Mouse (Mus musculus) forebrain, embryonic 13.5 days (tissue): ENCODE measurements at regions not wholly inside any gene's neighbourhood (a gene's known extent, or its start where the extent isn't known, plus 50 kb on each side); places are given as distances from the start of the nearest gene placed in this dataset.

Experiments
- ATAC-seq: fragments of 200-750 bp; cut with Nextera tagmentation; 2 replicates; pipeline ENCODE4 v1.8.0; 2017
- H3K27ac ChIP-seq: fragments of 300-500 bp; sonication (generic); 2 replicates; pipeline ENCODE4 v1.5.1; 2015; ENCODE audit warnings: inconsistent platforms, mild to moderate bottlenecking, moderate library complexity
- H3K27me3 ChIP-seq: fragments of 300-500 bp; sonication (generic); 2 replicates; pipeline ENCODE4 v1.6.1; 2015; ENCODE audit warnings: mild to moderate bottlenecking, inconsistent platforms
- H3K36me3 ChIP-seq: fragments of 300-500 bp; sonication (generic); 2 replicates; pipeline ENCODE4 v1.6.1; 2015; ENCODE audit warnings: mild to moderate bottlenecking, inconsistent platforms; ENCODE audit not compliant: poor library complexity, severe bottlenecking
- H3K4me1 ChIP-seq: fragments of 300-500 bp; sonication (generic); 2 replicates; pipeline ENCODE4 v1.6.1; 2015; ENCODE audit warnings: inconsistent platforms
- H3K4me2 ChIP-seq: fragments of 300-500 bp; sonication (generic); 2 replicates; pipeline ENCODE4 v1.6.1; 2015; ENCODE audit warnings: inconsistent platforms, mild to moderate bottlenecking, moderate library complexity
- H3K4me3 ChIP-seq: fragments of 300-500 bp; sonication (generic); 2 replicates; pipeline ENCODE4 v1.5.1; 2015; ENCODE audit warnings: mild to moderate bottlenecking, inconsistent platforms
- H3K9ac ChIP-seq: fragments of 300-500 bp; sonication (generic); 2 replicates; pipeline ENCODE4 v1.6.1; 2015; ENCODE audit warnings: mild to moderate bottlenecking, inconsistent platforms
- H3K9me3 ChIP-seq: fragments of 300-500 bp; sonication (generic); replicated peaks from 2 replicates; pipeline ENCODE4 v1.6.1; 2016; ENCODE audit warnings: inconsistent platforms
- WGBS: fragments of 180-500 bp; shearing (Covaris S2); methylation state at CpG from one replicate; pipeline ENCODE4 v1.1.7; 2015; 5-methylcytosine and 5-hydroxymethylcytosine counted together

GRCm38 (mm10) chr4:12656924-12657603 is 485.2 kb upstream of the Fam92a start:
- no peaks in the 10 kb centered on the region for H3K9me3 ChIP-seq
- no peak overlapping the region for H3K9ac ChIP-seq
- no peaks in the 10 kb centered on the region for H3K27me3 ChIP-seq
- H3K4me2 ChIP-seq: no peak overlapping the region
- H3K4me1 ChIP-seq: peaks cover 24% of the 10 kb centered on the region
- no peak for ATAC-seq
- WGBS: 91% methylated on average over 6 of the region's 6 CpGs
- H3K27ac ChIP-seq: no peak overlapping the region
- no peaks in the 10 kb centered on the region for H3K36me3 ChIP-seq
- H3K4me3 ChIP-seq: no peak overlapping the region

GRCm38 (mm10) chr4:12655457-12656228 is 483.8 kb upstream of the Fam92a start:
- peak; percentile 62 for ATAC-seq
- no peak overlapping the region for H3K27ac ChIP-seq
- H3K4me3 ChIP-seq: no peak overlapping the region
- peaks cover 24% of the 10 kb centered on the region for H3K4me1 ChIP-seq
- no peaks in the 10 kb centered on the region for H3K27me3 ChIP-seq
- H3K9me3 ChIP-seq: no peaks in the 10 kb centered on the region
- 59% methylated on average over 13 of the region's 13 CpGs for WGBS
- no peak overlapping the region; the same call in 1 of the 2 replicates for H3K4me2 ChIP-seq
- H3K36me3 ChIP-seq: no peaks in the 10 kb centered on the region
- H3K9ac ChIP-seq: 0 out of 2 replicates have a peak overlapping the region, but pooled peaks have one; percentile 21

- peak; percentile 37; the same call in 1 of the 2 replicates for ATAC-seq
- Histone ChIP-seq H3K4me2 (no peak overlapping the region; the same call in 1 of the 2 replicates), H3K4me1 (peaks cover 24% of the 10 kb centered on the region), H3K9ac (0 out of 2 replicates have a peak overlapping the region, but pooled peaks have one; percentile 21), H3K4me3 (no peak overlapping the region), H3K27ac (no peak overlapping the region), H3K36me3 (no peaks in the 10 kb centered on the region), H3K27me3 (no peaks in the 10 kb centered on the region), H3K9me3 (no peaks in the 10 kb centered on the region)
- WGBS: 58% methylated on average over 12 of the region's 12 CpGs
These were observed 483.0 kb upstream of the Fam92a start for GRCm38 (mm10) chr4:12654568-12655456.

- H3K27me3 ChIP-seq: no peaks in the 10 kb centered on the region
- ATAC-seq: no peak
- H3K4me1 ChIP-seq: peaks cover under 1% of the 10 kb centered on the region; the same call in 1 of the 2 replicates
- H3K27ac ChIP-seq: no peak overlapping the region
- WGBS: 75% methylated on average over 3 of the region's 3 CpGs
- no peak overlapping the region for H3K4me2 ChIP-seq
- H3K9ac ChIP-seq: no peak overlapping the region
- no peaks in the 10 kb centered on the region for H3K36me3 ChIP-seq
- H3K9me3 ChIP-seq: no peaks in the 10 kb centered on the region
- H3K4me3 ChIP-seq: no peak overlapping the region
These were observed 475.9 kb upstream of the Fam92a start for GRCm38 (mm10) chr4:12647732-12648131.

GRCm38 (mm10) chr4:12642525-12642928 is 470.7 kb upstream of the Fam92a start:
- Histone ChIP-seq H3K27ac (no peak overlapping the region), H3K9ac (no peak overlapping the region), H3K4me3 (no peak overlapping the region), H3K36me3 (no peaks in the 10 kb centered on the region), H3K4me2 (no peak overlapping the region), H3K4me1 (peaks cover 6% of the 10 kb centered on the region), H3K9me3 (no peaks in the 10 kb centered on the region), H3K27me3 (peaks cover 7% of the 10 kb centered on the region; the same call in 1 of the 2 replicates)
- WGBS: 31% methylated on average over 4 of the region's 4 CpGs
- no peak for ATAC-seq

- Histone ChIP-seq H3K9ac (no peak overlapping the region), H3K4me2 (no peak overlapping the region), H3K36me3 (no peaks in the 10 kb centered on the region), H3K27ac (no peak overlapping the region), H3K4me3 (no peak overlapping the region), H3K4me1 (peaks cover 20% of the 10 kb centered on the region), H3K27me3 (peaks cover 61% of the 10 kb centered on the region), H3K9me3 (no peaks in the 10 kb centered on the region)
- peak; percentile 96 for ATAC-seq
- 7% methylated on average over 2 of the region's 2 CpGs for WGBS
These were observed 457.6 kb upstream of the Fam92a start for GRCm38 (mm10) chr4:12629375-12629821.

- no peak overlapping the region for H3K27ac ChIP-seq
- 8% methylated on average over 5 of the region's 5 CpGs for WGBS
- H3K4me3 ChIP-seq: no peak overlapping the region
- peaks cover 20% of the 10 kb centered on the region for H3K4me1 ChIP-seq
- peaks cover 61% of the 10 kb centered on the region for H3K27me3 ChIP-seq
- peak; percentile 48; the same call in 1 of the 2 replicates for ATAC-seq
- no peaks in the 10 kb centered on the region for H3K36me3 ChIP-seq
- no peaks in the 10 kb centered on the region for H3K9me3 ChIP-seq
- H3K9ac ChIP-seq: no peak overlapping the region
- no peak overlapping the region for H3K4me2 ChIP-seq
These were observed 457.0 kb upstream of the Fam92a start for GRCm38 (mm10) chr4:12628702-12629374.

- Histone ChIP-seq H3K27me3 (peaks cover 56% of the 10 kb centered on the region), H3K4me3 (no peak overlapping the region), H3K9me3 (no peaks in the 10 kb centered on the region), H3K9ac (no peak overlapping the region), H3K4me1 (peaks cover 20% of the 10 kb centered on the region), H3K4me2 (no peak overlapping the region), H3K36me3 (no peaks in the 10 kb centered on the region), H3K27ac (no peak overlapping the region)
- WGBS: 84% methylated on average over 5 of the region's 5 CpGs
- ATAC-seq: no peak
These were observed 455.5 kb upstream of the Fam92a start for GRCm38 (mm10) chr4:12627158-12627871.

- H3K4me3 ChIP-seq: no peak overlapping the region
- no peaks in the 10 kb centered on the region for H3K36me3 ChIP-seq
- H3K27ac ChIP-seq: peak overlapping the region; percentile 36
- no peaks in the 10 kb centered on the region for H3K9me3 ChIP-seq
- no peak overlapping the region for H3K4me2 ChIP-seq
- 42% methylated on average over 4 of the region's 4 CpGs for WGBS
- H3K4me1 ChIP-seq: peaks cover 16% of the 10 kb centered on the region
- peak; percentile 80 for ATAC-seq
- peaks cover 23% of the 10 kb centered on the region for H3K27me3 ChIP-seq
- no peak overlapping the region for H3K9ac ChIP-seq
These were observed 449.0 kb upstream of the Fam92a start for GRCm38 (mm10) chr4:12620756-12621270.

- Histone ChIP-seq H3K4me2 (no peak overlapping the region), H3K9me3 (no peaks in the 10 kb centered on the region), H3K27me3 (peaks cover 19% of the 10 kb centered on the region), H3K4me1 (peaks cover 16% of the 10 kb centered on the region), H3K4me3 (no peak overlapping the region), H3K36me3 (no peaks in the 10 kb centered on the region), H3K9ac (no peak overlapping the region), H3K27ac (peak overlapping the region; percentile 44)
- 11% methylated on average over 4 of the region's 4 CpGs for WGBS
- ATAC-seq: peak; percentile 92
These were observed 448.4 kb upstream of the Fam92a start for GRCm38 (mm10) chr4:12620059-12620755.
